Mouse (Mus musculus) MEL (cell line): Measurements from ENCODE around the gene Slc41a2. TPM values are rescaled to one million over a fixed set of nuclear protein-coding genes. Genes with fewer than 3 reads are reported as not detected.
A peak's percentile ranks its signal among the peaks of the same experiment; 100 is the strongest.

Experiments
- DNase-seq: peaks from one replicate; pipeline ENCODE4 v3.0.0; 2011; ENCODE audit warnings: low read depth, low spot score
- H3K27ac ChIP-seq: 2 replicates; pipeline ENCODE4 v1.5.1; 2012; ENCODE audit warnings: low read depth, mild to moderate bottlenecking, control low read depth, low read length, moderate library complexity; ENCODE audit not compliant: control insufficient read depth
- H3K27me3 ChIP-seq, 2 experiments: fragments of 150-350 bp in 1 of 2; sonication (generic) in 1 of 2; 2 replicates each; pipeline ENCODE4 v1.6.1; 2012; ENCODE audit warnings: low read length in 2 of 2, mild to moderate bottlenecking in 2 of 2, improper control_type of control experiment in 1 of 2, moderate library complexity in 1 of 2; ENCODE audit not compliant: insufficient read depth in 2 of 2, control insufficient read depth in 1 of 2
- H3K36me3 ChIP-seq, 2 experiments: 2 replicates each; pipeline ENCODE4 v1.6.1; 2012 to 2014; ENCODE audit warnings: low read length in 2 of 2, improper control_type of control experiment in 1 of 2, inconsistent platforms in 1 of 2, mild to moderate bottlenecking in 1 of 2; ENCODE audit not compliant: insufficient read depth in 2 of 2, control insufficient read depth in 1 of 2
- H3K4me1 ChIP-seq, 2 experiments: fragments of 150-350 bp in 1 of 2; sonication (generic) in 1 of 2; 2 replicates each; pipeline ENCODE4 v1.6.1; 2012; ENCODE audit warnings: low read length in 2 of 2, improper control_type of control experiment in 1 of 2, mild to moderate bottlenecking in 1 of 2; ENCODE audit not compliant: insufficient read depth in 2 of 2, control insufficient read depth in 1 of 2
- H3K4me3 ChIP-seq, 2 experiments: fragments of 150-350 bp in 1 of 2; sonication (generic) in 1 of 2; 2 replicates each; pipeline ENCODE4 v1.5.1; 2012; ENCODE audit warnings: low read depth in 2 of 2, low read length in 2 of 2, mild to moderate bottlenecking in 2 of 2, moderate library complexity in 2 of 2, control low read depth in 1 of 2, improper control_type of control experiment in 1 of 2; ENCODE audit not compliant: control insufficient read depth in 1 of 2, insufficient read depth in 1 of 2
- H3K79me2 ChIP-seq: 2 replicates; pipeline ENCODE4 v1.6.1; 2012; ENCODE audit warnings: mild to moderate bottlenecking, low read length, moderate library complexity; ENCODE audit not compliant: control insufficient read depth, poor library complexity, insufficient read depth
- H3K9ac ChIP-seq: 2 replicates; pipeline ENCODE4 v1.6.1; 2012; ENCODE audit warnings: low read depth, mild to moderate bottlenecking, control low read depth, low read length, moderate library complexity; ENCODE audit not compliant: control insufficient read depth, poor library complexity, severe bottlenecking
- H3K9me3 ChIP-seq: fragments of 150-350 bp; sonication (generic); replicated peaks from 2 replicates; pipeline ENCODE4 v1.6.1; 2012; ENCODE audit warnings: mild to moderate bottlenecking, low read length, improper control_type of control experiment, moderate library complexity; ENCODE audit not compliant: insufficient read depth
- BHLHE40 ChIP-seq: IDR thresholded peaks from 2 replicates; pipeline ENCODE4 v1.6.1; 2012; ENCODE audit warnings: low read depth, mild to moderate bottlenecking, inconsistent platforms, low read length, improper control_type of control experiment, borderline replicate concordance
- CHD2 ChIP-seq: IDR thresholded peaks from 2 replicates; pipeline ENCODE4 v1.6.1; 2011; ENCODE audit warnings: low read length, improper control_type of control experiment
- CTCF ChIP-seq, 3 experiments: IDR thresholded peaks in 2 of 3; conservative IDR thresholded peaks in 1 of 3; 2 replicates each; pipeline ENCODE4 v1.5.1; 2011 to 2012; ENCODE audit warnings: low read length in 3 of 3, low read depth in 2 of 3, mild to moderate bottlenecking in 2 of 3, improper control_type of control experiment in 1 of 3, inconsistent platforms in 1 of 3, mixed read lengths in 1 of 3, moderate library complexity in 1 of 3; ENCODE audit not compliant: control insufficient read depth in 1 of 3, insufficient read depth in 1 of 3, poor library complexity in 1 of 3, severe bottlenecking in 1 of 3
- ELF1 ChIP-seq: IDR thresholded peaks from 2 replicates; pipeline ENCODE4 v1.6.1; 2014; ENCODE audit warnings: low read depth, mild to moderate bottlenecking, inconsistent platforms, low read length, improper control_type of control experiment, moderate library complexity
- EP300 ChIP-seq, 2 experiments: IDR thresholded peaks; 2 replicates each; pipeline ENCODE4 v1.6.1; 2011; ENCODE audit warnings: improper control_type of control experiment in 2 of 2, low read length in 2 of 2, low read depth in 1 of 2, mild to moderate bottlenecking in 1 of 2
- ETS1 ChIP-seq: IDR thresholded peaks from 2 replicates; pipeline ENCODE4 v1.6.1; 2012; ENCODE audit warnings: low read depth, mild to moderate bottlenecking, inconsistent platforms, low read length, improper control_type of control experiment, moderate library complexity
- HCFC1 ChIP-seq: IDR thresholded peaks from 2 replicates; pipeline ENCODE4 v1.6.1; 2012; ENCODE audit warnings: low read depth, mild to moderate bottlenecking, inconsistent platforms, low read length, improper control_type of control experiment, moderate library complexity
- JUND ChIP-seq: IDR thresholded peaks from 2 replicates; pipeline ENCODE4 v1.6.1; 2011; ENCODE audit warnings: low read depth, mild to moderate bottlenecking, improper control_type of control experiment, low read length
- KAT2A ChIP-seq: conservative IDR thresholded peaks from 2 replicates; pipeline ENCODE4 v1.6.1; 2012; ENCODE audit warnings: low read depth, low read length, improper control_type of control experiment, inconsistent platforms
- MAX ChIP-seq: IDR thresholded peaks from 2 replicates; pipeline ENCODE4 v1.6.1; 2011; ENCODE audit warnings: low read length, improper control_type of control experiment
- MAZ ChIP-seq: IDR thresholded peaks from 2 replicates; pipeline ENCODE4 v1.6.1; 2012; ENCODE audit warnings: low read depth, mild to moderate bottlenecking, inconsistent platforms, low read length, improper control_type of control experiment
- MXI1 ChIP-seq: IDR thresholded peaks from 2 replicates; pipeline ENCODE4 v1.6.1; 2011; ENCODE audit warnings: mild to moderate bottlenecking, low read depth, low read length, improper control_type of control experiment
- MYB ChIP-seq: IDR thresholded peaks from 2 replicates; pipeline ENCODE4 v1.6.1; 2011; ENCODE audit warnings: mild to moderate bottlenecking, low read depth, low read length, improper control_type of control experiment
- MYC ChIP-seq: IDR thresholded peaks from 2 replicates; pipeline ENCODE4 v1.6.1; 2011; ENCODE audit warnings: low read depth, mild to moderate bottlenecking, low read length, improper control_type of control experiment, moderate library complexity
- NELFE ChIP-seq: IDR thresholded peaks from 2 replicates; pipeline ENCODE4 v1.6.1; 2011; ENCODE audit warnings: low read depth, low read length, improper control_type of control experiment
- NRF1 ChIP-seq: IDR thresholded peaks from 2 replicates; pipeline ENCODE4 v1.6.1; 2014; ENCODE audit warnings: low read depth, mild to moderate bottlenecking, inconsistent platforms, low read length, improper control_type of control experiment, moderate library complexity; ENCODE audit not compliant: poor library complexity, insufficient read depth, severe bottlenecking
- POLR2A ChIP-seq, 2 experiments: IDR thresholded peaks; 2 replicates each; pipeline ENCODE4 v1.6.1; 2011 to 2012; ENCODE audit warnings: low read length in 2 of 2, mild to moderate bottlenecking in 2 of 2, control low read depth in 1 of 2, improper control_type of control experiment in 1 of 2, low read depth in 1 of 2, moderate library complexity in 1 of 2; ENCODE audit not compliant: control insufficient read depth in 1 of 2, insufficient read depth in 1 of 2, poor library complexity in 1 of 2
- POLR2AphosphoS2 ChIP-seq: IDR thresholded peaks from 2 replicates; pipeline ENCODE4 v1.6.1; 2011; ENCODE audit warnings: low read length, improper control_type of control experiment
- POLR2AphosphoS5 ChIP-seq: IDR thresholded peaks from 2 replicates; pipeline ENCODE4 v1.6.1; 2012; ENCODE audit warnings: low read depth, borderline replicate concordance, mild to moderate bottlenecking, inconsistent platforms, low read length, moderate library complexity, mixed read lengths
- RCOR1 ChIP-seq: IDR thresholded peaks from 2 replicates; pipeline ENCODE4 v1.6.1; 2012; ENCODE audit warnings: low read depth, mild to moderate bottlenecking, inconsistent platforms, low read length, improper control_type of control experiment
- SIN3A ChIP-seq: IDR thresholded peaks from 2 replicates; pipeline ENCODE4 v1.6.1; 2012; ENCODE audit warnings: low read length, improper control_type of control experiment, inconsistent platforms
- SMC3 ChIP-seq: IDR thresholded peaks from 2 replicates; pipeline ENCODE4 v1.6.1; 2011; ENCODE audit warnings: low read depth, low read length, improper control_type of control experiment
- TBP ChIP-seq: IDR thresholded peaks from 2 replicates; pipeline ENCODE4 v1.8.0; 2011; ENCODE audit warnings: low read depth, low read length, improper control_type of control experiment
- USF1 ChIP-seq: IDR thresholded peaks from 2 replicates; pipeline ENCODE4 v1.6.1; 2014; ENCODE audit warnings: low read depth, mild to moderate bottlenecking, inconsistent platforms, low read length, improper control_type of control experiment, moderate library complexity
- USF2 ChIP-seq, 2 experiments: IDR thresholded peaks; 2 replicates each; pipeline ENCODE4 v1.6.1; 2011 to 2012; ENCODE audit warnings: improper control_type of control experiment in 2 of 2, low read length in 2 of 2, borderline replicate concordance in 1 of 2, inconsistent platforms in 1 of 2, low read depth in 1 of 2, mild to moderate bottlenecking in 1 of 2; ENCODE audit not compliant: insufficient read depth in 1 of 2
- ZC3H11A ChIP-seq: IDR thresholded peaks from 2 replicates; pipeline ENCODE4 v1.6.1; 2012; ENCODE audit warnings: low read depth, mild to moderate bottlenecking, inconsistent platforms, low read length, improper control_type of control experiment
- ZMIZ1 ChIP-seq: IDR thresholded peaks from 2 replicates; pipeline ENCODE4 v1.6.1; 2012; ENCODE audit warnings: low read depth, mild to moderate bottlenecking, inconsistent platforms, low read length, improper control_type of control experiment, moderate library complexity
- polyA plus RNA-seq, 2 experiments: library from polyadenylated mRNA; stranded (reverse) in 1 of 2; unstranded in 1 of 2; fragments of >175 nt in 1 of 2; fragments of >200 nt in 1 of 2; gene quantifications; 2 replicates each; pipeline versions ENCODE4 v1.2.1 to v1.2.4; 2012; ENCODE audit warnings: low replicate concordance in 2 of 2, low read depth in 1 of 2; ENCODE audit not compliant: insufficient read length in 2 of 2, insufficient read depth in 1 of 2, missing spikeins in 1 of 2
- total RNA-seq: library from RNA; depleted of rRNA; stranded (reverse); fragments of 300-350 nt; gene quantifications from 2 replicates; pipeline ENCODE4 v1.2.3, GENCODE M21; 2012

Gene Slc41a2
- total and polyA plus RNA-seq, 3 experiments, result not detected

DNA sequence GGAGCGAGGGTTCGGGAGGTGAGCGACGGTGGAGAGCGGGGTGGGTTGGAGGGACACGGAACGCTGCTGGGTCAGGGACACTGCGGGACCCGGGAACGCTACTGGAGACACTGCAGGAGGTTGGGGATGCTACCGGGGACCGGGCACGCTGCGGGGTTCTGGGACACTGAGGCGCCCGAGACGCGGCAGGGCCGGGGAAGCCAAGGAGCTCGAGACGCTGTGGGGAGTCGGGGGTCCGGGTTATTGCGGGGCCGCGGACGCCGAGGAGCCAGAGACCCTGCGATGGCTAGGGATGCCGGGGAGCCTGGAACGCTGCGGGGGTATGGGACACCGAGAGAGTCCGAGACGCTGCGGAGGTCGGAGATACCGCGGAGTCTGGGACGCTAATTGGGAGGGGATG lies 22.7 kb upstream of the Slc41a2 start:
- Histone ChIP-seq H3K27ac (peak overlapping the region; percentile 51), H3K9ac (peak overlapping the region; percentile 91), H3K4me1 (peaks cover 15 to 25% of the 10 kb centered on the region in 2 experiments), H3K27me3 (no peaks in the 10 kb centered on the region), H3K36me3 (peaks cover 8 to 20% of the 10 kb centered on the region in 2 experiments), H3K79me2 (peaks cover 31% of the 10 kb centered on the region), H3K9me3 (no peaks in the 10 kb centered on the region), H3K4me3 (peak overlapping the region; percentile 89 to 98)
- no peak for DNase-seq
- TF ChIP-seq MYB (no peak), RCOR1 (no peak), SIN3A (no peak)

DNA sequence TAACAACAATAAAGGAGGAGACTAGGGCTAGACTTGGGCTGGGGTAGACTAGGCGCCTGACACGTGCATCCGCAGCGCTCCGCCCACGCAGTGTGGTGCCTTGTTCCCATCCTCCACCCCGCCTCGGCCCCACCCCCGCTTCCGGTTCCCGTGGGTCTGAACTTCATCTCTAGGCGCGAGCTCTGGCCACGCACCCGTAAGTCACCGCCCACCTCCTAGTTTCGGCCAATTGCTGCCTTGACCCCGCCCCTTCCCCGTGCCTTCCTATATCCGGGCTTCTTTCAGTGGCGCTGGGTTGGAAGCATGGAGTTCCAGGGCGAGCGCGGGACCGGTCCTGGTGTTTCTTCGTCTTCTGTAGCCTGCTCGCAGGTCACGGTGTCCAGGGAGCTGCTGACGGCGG lies 22.3 kb upstream of the Slc41a2 start, which contains the start of gene D10Wsu102e:
D10Wsu102e (plus strand) TSS at position 266 of the 400 bp plus-strand sequence.
- Histone ChIP-seq H3K27ac (peak within 1 kb of the TSS; percentile 66), H3K79me2 (peaks cover 31% of the 10 kb centered on the region), H3K9ac (peak within 1 kb of the TSS; percentile 91), H3K9me3 (no peaks in the 10 kb centered on the region), H3K36me3 (peaks cover 4 to 20% of the 10 kb centered on the region in 2 experiments), H3K27me3 (no peaks in the 10 kb centered on the region), H3K4me1 (peaks cover 15 to 25% of the 10 kb centered on the region in 2 experiments), H3K4me3 (peak within 1 kb of the TSS; percentile 89 to 98)
- DNase-seq, result peak; percentile 99
- peak in 1 of 2 experiments; percentile 57; a peak in 1 of 4 replicates for TF ChIP-seq EP300 (IDR thresholded peaks at IDR 0.05; ENCODE audit: low read depth in 1 of 2, low read length in 2 of 2)
- TF ChIP-seq POLR2A (IDR thresholded peaks at IDR 0.05; ENCODE audit: control insufficient read depth in 1 of 2, insufficient read depth in 1 of 2, low read depth in 1 of 2, low read length in 2 of 2, poor library complexity in 1 of 2), result peak; percentile 82 to 94; a peak in 3 of 4 replicates
- peak; percentile 91 for TF ChIP-seq ELF1
- peak; percentile 87 for TF ChIP-seq POLR2AphosphoS2
- TF ChIP-seq SIN3A, result peak; percentile 99
- TF ChIP-seq MAX, result peak; percentile 97
- no peak for TF ChIP-seq JUND
- TF ChIP-seq HCFC1, result peak; percentile 82
- TF ChIP-seq KAT2A, result peak; percentile 50; the same call in 1 of the 2 replicates
- TF ChIP-seq USF1, result peak; percentile 76
- peak; percentile 64 for TF ChIP-seq TBP
- peak; percentile 82; the same call in 1 of the 2 replicates for TF ChIP-seq ZMIZ1
- TF ChIP-seq MYB, result no peak
- peak; percentile 46; the same call in 1 of the 2 replicates for TF ChIP-seq NRF1
- TF ChIP-seq MXI1, result peak; percentile 99
- TF ChIP-seq SMC3, result no peak
- peak; percentile 69; the same call in 1 of the 2 replicates for TF ChIP-seq ETS1
- TF ChIP-seq NELFE, result peak; percentile 96
- TF ChIP-seq ZC3H11A, result no peak
- peak; percentile 94 for TF ChIP-seq BHLHE40
- TF ChIP-seq USF2 (IDR thresholded peaks at IDR 0.05; ENCODE audit: borderline replicate concordance in 1 of 2, insufficient read depth in 1 of 2, low read depth in 1 of 2, low read length in 2 of 2), result no peak
- TF ChIP-seq POLR2AphosphoS5, result no peak
- peak; percentile 99 for TF ChIP-seq MYC
- TF ChIP-seq CTCF (IDR thresholded peaks at IDR 0.05 in 2 of 3, conservative IDR thresholded peaks at IDR 0.05 in 1 of 3; ENCODE audit: control insufficient read depth in 1 of 3, insufficient read depth in 1 of 3, low read depth in 2 of 3, low read length in 3 of 3, poor library complexity in 1 of 3, severe bottlenecking in 1 of 3), result 0 out of 6 replicates have a peak, but pooled peaks of 1 of the 3 experiments have one; percentile 1
- TF ChIP-seq MAZ, result peak; percentile 84; the same call in 1 of the 2 replicates
- peak; percentile 74 for TF ChIP-seq CHD2
